Mouse (Mus musculus): ENCODE results near the gene Ldha. TPM values are rescaled to one million over a fixed set of nuclear protein-coding genes. Genes with fewer than 3 reads are reported as not detected.
A peak's percentile ranks its signal among the peaks of the same experiment; 100 is the strongest.

Gene Ldha
- polyA plus RNA-seq, 1 experiment from 2014 or later = 3,667 TPM

- Histone ChIP-seq H3K4me3 (no peak overlapping the region), H3K27ac (replicated peaks) (no peak overlapping the region), H3K9me3 (replicated peaks) (no peaks in the 10 kb centered on the region), H3K27me3 (ENCODE audit: low read depth, poor library complexity, severe bottlenecking) (peaks cover 37% of the 10 kb centered on the region), H3K36me3 (no peaks in the 10 kb centered on the region), H3K4me1 (peaks cover 54% of the 10 kb centered on the region)
- no peak for DNase-seq (ENCODE audit: low spot score)
- WGBS = 53% methylated on average over 4 of the region's 4 CpGs
Observed at GRCm38 (mm10) chr7:46840326-46840725, 949 bp upstream of the Ldha start.

- Histone ChIP-seq H3K36me3 (peaks cover 3% of the 10 kb centered on the region; the same call in 1 of the 2 replicates), H3K9me3 (replicated peaks) (no peaks in the 10 kb centered on the region), H3K27ac (replicated peaks) (no peak overlapping the region), H3K4me3 (no peak overlapping the region), H3K27me3 (ENCODE audit: low read depth, poor library complexity, severe bottlenecking) (peaks cover 37% of the 10 kb centered on the region), H3K4me1 (peaks cover 63% of the 10 kb centered on the region)
- DNase-seq (ENCODE audit: low spot score) = no peak
- WGBS = 34% methylated on average over 5 of the region's 5 CpGs
Observed at GRCm38 (mm10) chr7:46842278-46842677, 1.0 kb downstream of the Ldha start.

GRCm38 (mm10) chr7:46843576-46843975 lies 2.3 kb downstream of the Ldha start:
- 92% methylated on average over 4 of the region's 4 CpGs for WGBS
- no peak overlapping the region for H3K27ac ChIP-seq (replicated peaks)
- H3K4me3 ChIP-seq = no peak overlapping the region
- DNase-seq (ENCODE audit: low spot score) = no peak
- H3K9me3 ChIP-seq (replicated peaks) = no peaks in the 10 kb centered on the region
- H3K4me1 ChIP-seq = peaks cover 63% of the 10 kb centered on the region
- peaks cover 16% of the 10 kb centered on the region for H3K36me3 ChIP-seq
- H3K27me3 ChIP-seq (ENCODE audit: low read depth, poor library complexity, severe bottlenecking) = peaks cover 37% of the 10 kb centered on the region

- peaks cover 52% of the 10 kb centered on the region for H3K4me1 ChIP-seq
- H3K4me3 ChIP-seq = peak overlapping the region; percentile 93
- DNase-seq (ENCODE audit: low spot score) = peak; percentile 93
- H3K27ac ChIP-seq (replicated peaks) = peak overlapping the region; percentile 99
- WGBS = under 1% methylated on average over 51 of the region's 51 CpGs
- H3K36me3 ChIP-seq = peaks cover 34% of the 10 kb centered on the region
- H3K27me3 ChIP-seq (ENCODE audit: low read depth, poor library complexity, severe bottlenecking) = peaks cover 26% of the 10 kb centered on the region
- no peaks in the 10 kb centered on the region for H3K9me3 ChIP-seq (replicated peaks)
Observed at GRCm38 (mm10) chr7:46845211-46845977, 4.1 kb downstream of the Ldha start.

GRCm38 (mm10) chr7:46845978-46846485 lies 4.8 kb downstream of the Ldha start:
- Histone ChIP-seq H3K27me3 (ENCODE audit: low read depth, poor library complexity, severe bottlenecking) (peaks cover 21% of the 10 kb centered on the region), H3K36me3 (peaks cover 40% of the 10 kb centered on the region), H3K27ac (replicated peaks) (peak overlapping the region; percentile 99), H3K9me3 (replicated peaks) (no peaks in the 10 kb centered on the region), H3K4me3 (peak overlapping the region; percentile 93), H3K4me1 (peaks cover 48% of the 10 kb centered on the region)
- DNase-seq (ENCODE audit: low spot score) = peak; percentile 48
- under 1% methylated on average over 36 of the region's 36 CpGs for WGBS

GRCm38 (mm10) chr7:46846486-46847244 lies 5.4 kb downstream of the Ldha start:
- under 1% methylated on average over 28 of the region's 28 CpGs for WGBS
- Histone ChIP-seq H3K27ac (replicated peaks) (peak overlapping the region; percentile 99), H3K9me3 (replicated peaks) (no peaks in the 10 kb centered on the region), H3K4me1 (peaks cover 46% of the 10 kb centered on the region), H3K36me3 (peaks cover 47% of the 10 kb centered on the region), H3K4me3 (peak overlapping the region; percentile 93), H3K27me3 (ENCODE audit: low read depth, poor library complexity, severe bottlenecking) (peaks cover 16% of the 10 kb centered on the region)
- peak; percentile 77 for DNase-seq (ENCODE audit: low spot score)

- no peaks in the 10 kb centered on the region for H3K9me3 ChIP-seq (replicated peaks)
- no peaks in the 10 kb centered on the region for H3K27me3 ChIP-seq (ENCODE audit: low read depth, poor library complexity, severe bottlenecking)
- DNase-seq (ENCODE audit: low spot score) = no peak
- H3K27ac ChIP-seq (replicated peaks) = no peak overlapping the region
- H3K4me3 ChIP-seq = no peak overlapping the region
- peaks cover 44% of the 10 kb centered on the region for H3K4me1 ChIP-seq
- WGBS = 87% methylated on average over 5 of the region's 5 CpGs
- peaks cover 73% of the 10 kb centered on the region for H3K36me3 ChIP-seq
Observed at GRCm38 (mm10) chr7:46849287-46849686, 8.0 kb downstream of the Ldha start.

GRCm38 (mm10) chr7:46851026-46851425 lies 9.8 kb downstream of the Ldha start:
- no peaks in the 10 kb centered on the region for H3K9me3 ChIP-seq (replicated peaks)
- no peak overlapping the region for H3K4me3 ChIP-seq
- no peak overlapping the region for H3K27ac ChIP-seq (replicated peaks)
- peaks cover 90% of the 10 kb centered on the region for H3K36me3 ChIP-seq
- peak; percentile 19 for DNase-seq (ENCODE audit: low spot score)
- H3K4me1 ChIP-seq = peaks cover 28% of the 10 kb centered on the region
- 72% methylated on average over 7 of the region's 7 CpGs for WGBS
- H3K27me3 ChIP-seq (ENCODE audit: low read depth, poor library complexity, severe bottlenecking) = no peaks in the 10 kb centered on the region

- 83% methylated on average over 1 of the region's 1 CpGs for WGBS
- peaks cover 91% of the 10 kb centered on the region for H3K36me3 ChIP-seq
Observed at GRCm38 (mm10) chr7:46852666-46853065, 11.4 kb downstream of the Ldha start.

GRCm38 (mm10) chr7:46853365-46853764 lies 12.1 kb downstream of the Ldha start:
- Histone ChIP-seq H3K4me1 (peaks cover 12% of the 10 kb centered on the region), H3K36me3 (peaks cover 84% of the 10 kb centered on the region), H3K27me3 (ENCODE audit: low read depth, poor library complexity, severe bottlenecking) (no peaks in the 10 kb centered on the region), H3K9me3 (replicated peaks) (no peaks in the 10 kb centered on the region), H3K4me3 (no peak overlapping the region), H3K27ac (replicated peaks) (no peak overlapping the region)
- 89% methylated on average over 9 of the region's 9 CpGs for WGBS
- DNase-seq (ENCODE audit: low spot score) = no peak

More at GRCm38 (mm10) chr7:46852666-46853065, 11.4 kb downstream of the Ldha start:
- Histone ChIP-seq H3K9me3 (replicated peaks) (no peaks in the 10 kb centered on the region), H3K4me3 (no peak overlapping the region), H3K27me3 (ENCODE audit: low read depth, poor library complexity, severe bottlenecking) (no peaks in the 10 kb centered on the region), H3K4me1 (peaks cover 17% of the 10 kb centered on the region), H3K27ac (replicated peaks) (no peak overlapping the region)
- DNase-seq (ENCODE audit: low spot score) = no peak

- no peak for DNase-seq (ENCODE audit: low spot score)
- H3K27ac ChIP-seq (replicated peaks) = no peak overlapping the region
- H3K4me1 ChIP-seq = peaks cover 3% of the 10 kb centered on the region
- 66% methylated on average over 7 of the region's 7 CpGs for WGBS
- no peak overlapping the region for H3K4me3 ChIP-seq
- H3K36me3 ChIP-seq = peaks cover 58% of the 10 kb centered on the region
- H3K9me3 ChIP-seq (replicated peaks) = no peaks in the 10 kb centered on the region
- H3K27me3 ChIP-seq (ENCODE audit: low read depth, poor library complexity, severe bottlenecking) = no peaks in the 10 kb centered on the region
Observed at GRCm38 (mm10) chr7:46855866-46856560, 14.7 kb downstream of the Ldha start.

- 77% methylated on average over 9 of the region's 9 CpGs for WGBS
- DNase-seq (ENCODE audit: low spot score) = no peak
- H3K36me3 ChIP-seq = peaks cover 44% of the 10 kb centered on the region
Observed at GRCm38 (mm10) chr7:46857436-46857835, 16.2 kb downstream of the Ldha start.

More at GRCm38 (mm10) chr7:46857436-46857835, 16.2 kb downstream of the Ldha start:
- H3K4me3 ChIP-seq = no peak overlapping the region
- no peaks in the 10 kb centered on the region for H3K27me3 ChIP-seq (ENCODE audit: low read depth, poor library complexity, severe bottlenecking)
- no peaks in the 10 kb centered on the region for H3K9me3 ChIP-seq (replicated peaks)
- no peaks in the 10 kb centered on the region for H3K4me1 ChIP-seq
- no peak overlapping the region for H3K27ac ChIP-seq (replicated peaks)
